Mouse (Mus musculus) layer of hippocampus, postnatal 14 days (tissue): ENCODE data around the gene Clip1. TPM values are rescaled to one million over a fixed set of nuclear protein-coding genes. Genes with fewer than 3 reads are reported as not detected.
"Not testable (repeated sequence)": the region's sequence is repeated elsewhere in the genome, so short reads cannot be mapped to it uniquely, and the experiment has no call there.

Source experiments
- DNase-seq, 2 experiments: peaks; one replicate each; pipeline ENCODE4 v3.0.0; 2021 to 2022; ENCODE audit warnings: low spot score in 2 of 2, mixed read lengths in 1 of 2
- long read RNA-seq, 2 experiments: library from polyadenylated mRNA; stranded (forward); transcript quantifications; one replicate each; pipeline ENCODE4 v2.0.0; 2021
- total RNA-seq, 2 experiments: library from RNA; stranded (reverse); gene quantifications; 2 replicates each; pipeline ENCODE4 v1.2.3; 2021

Gene Clip1
- total RNA-seq, result 100 to 1,000 TPM; 112 to 122 TPM
- long read RNA-seq, experiment 1, full-length matches to known transcripts, result 4 of 9 reads
- long read RNA-seq, experiment 1, partial matches to known transcripts, result 3 of 9 reads
- long read RNA-seq, experiment 1, other reads (novel, unspliced or antisense), result 2 of 9 reads
- long read RNA-seq, experiment 2, full-length matches to known transcripts, result 6 of 20 reads
- long read RNA-seq, experiment 2, partial matches to known transcripts, result 2 of 20 reads
- long read RNA-seq, experiment 2, other reads (novel, unspliced or antisense), result 12 of 20 reads

DNA sequence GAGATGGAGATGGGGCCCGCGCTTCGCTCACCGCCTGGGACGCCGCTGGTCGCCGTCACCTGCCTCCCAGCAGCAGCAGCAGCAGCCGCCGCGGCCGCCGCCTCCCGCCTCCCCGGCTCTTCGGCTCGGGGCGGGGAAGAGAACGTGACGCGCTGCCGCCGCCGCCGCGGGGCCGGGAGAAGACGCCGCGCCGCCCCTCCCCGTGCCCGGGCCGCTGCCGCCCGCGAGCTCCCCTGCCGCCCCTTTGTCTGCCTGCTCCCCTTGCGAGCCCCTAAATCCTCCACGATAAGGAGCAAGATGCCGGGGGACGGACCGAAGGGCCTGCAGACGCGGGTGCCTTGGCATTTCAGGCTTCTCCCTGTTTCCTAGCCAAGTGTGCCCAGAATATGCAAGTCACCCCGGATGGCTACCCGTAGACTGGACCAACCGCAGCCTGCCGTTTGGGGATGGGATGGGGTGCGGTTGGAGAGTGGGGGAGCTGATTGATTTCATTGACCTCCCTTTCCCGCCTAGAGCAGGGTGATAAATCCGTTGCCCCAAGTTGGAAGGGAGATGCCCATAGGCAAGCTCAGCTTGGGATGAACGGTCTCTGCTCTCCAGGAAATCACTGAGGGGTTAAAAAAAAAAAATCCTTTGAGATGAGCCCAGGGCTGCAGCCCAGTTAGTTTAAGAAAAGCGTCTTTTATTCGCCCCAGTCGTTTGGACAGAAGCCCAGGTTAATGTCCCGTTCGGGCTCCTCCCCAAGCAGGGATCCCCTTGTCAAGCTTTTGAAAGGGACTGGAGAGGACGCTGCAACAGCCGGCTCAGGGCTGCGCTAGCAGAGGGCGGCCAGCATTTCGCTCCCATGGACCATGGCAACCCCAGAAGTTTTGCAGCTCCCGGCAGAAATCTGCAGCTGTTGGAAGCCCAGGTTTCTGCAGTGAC, at the start of gene Clip1:
Clip1 (minus strand) TSS at position 398 of the 924 bp plus-strand sequence.
- peak; percentile 69 to 71 for DNase-seq

DNA sequence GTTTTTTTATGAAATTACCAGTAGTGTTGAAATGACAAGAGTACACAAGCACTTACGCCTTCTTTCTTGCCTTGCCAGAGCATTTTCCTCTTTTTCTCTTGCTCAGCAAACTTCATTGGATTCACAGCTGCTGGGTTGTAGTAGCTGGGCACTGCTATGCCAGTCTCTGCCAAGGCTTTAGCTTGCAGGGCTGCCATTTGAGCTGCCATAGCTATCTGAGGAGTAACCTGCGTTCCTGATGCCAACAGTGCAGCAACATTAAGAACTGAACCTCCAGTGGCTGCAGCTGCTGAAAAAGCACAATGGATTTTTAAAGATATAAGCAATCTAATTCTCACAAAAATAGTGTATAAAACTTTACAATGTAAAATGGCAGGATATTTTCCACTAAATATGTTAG, 46.6 kb upstream of the Clip1 start:
- DNase-seq, result no peak

- not testable (repeated sequence) for DNase-seq
Observed at GRCm38 (mm10) chr5:123723816-123724215, 39.4 kb upstream of the Clip1 start.

- DNase-seq, result peak; percentile 94 to 98
Observed at GRCm38 (mm10) chr5:123720328-123721311, 36.2 kb upstream of the Clip1 start, which contains the start of gene Zcchc8. Gene Zcchc8 (minus strand): TSS chr5:123721100.

- no peak for DNase-seq
Observed at GRCm38 (mm10) chr5:123714622-123715021, 30.2 kb upstream of the Clip1 start.

GRCm38 (mm10) chr5:123713782-123714181, 29.4 kb upstream of the Clip1 start:
- no peak for DNase-seq

- DNase-seq, result no peak
Observed at GRCm38 (mm10) chr5:123709571-123709970, 25.2 kb upstream of the Clip1 start.

DNA sequence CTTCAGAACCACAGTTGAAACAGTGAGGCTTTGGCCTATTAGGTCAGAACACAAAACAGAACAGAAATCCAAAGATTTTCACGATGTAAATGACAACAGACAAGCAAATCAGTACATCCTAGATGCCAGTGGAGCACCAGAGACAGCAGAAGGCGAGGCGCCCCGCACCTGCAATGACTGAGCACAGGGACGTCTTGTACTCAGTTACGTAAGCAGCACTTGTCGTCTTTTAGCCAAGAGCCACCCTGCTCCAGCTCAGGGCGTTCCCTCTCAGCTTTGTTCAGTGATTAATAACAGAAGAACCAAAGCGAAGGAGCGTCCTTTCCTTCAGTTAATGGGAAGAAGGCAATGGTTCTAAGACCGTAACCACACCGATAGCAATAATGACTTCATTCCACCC, 24.2 kb upstream of the Clip1 start:
- peak in 1 of 2 experiments; percentile 27 for DNase-seq

- peak; percentile 26 to 47 for DNase-seq
Observed at GRCm38 (mm10) chr5:123700625-123701024, 16.2 kb upstream of the Clip1 start.

DNA sequence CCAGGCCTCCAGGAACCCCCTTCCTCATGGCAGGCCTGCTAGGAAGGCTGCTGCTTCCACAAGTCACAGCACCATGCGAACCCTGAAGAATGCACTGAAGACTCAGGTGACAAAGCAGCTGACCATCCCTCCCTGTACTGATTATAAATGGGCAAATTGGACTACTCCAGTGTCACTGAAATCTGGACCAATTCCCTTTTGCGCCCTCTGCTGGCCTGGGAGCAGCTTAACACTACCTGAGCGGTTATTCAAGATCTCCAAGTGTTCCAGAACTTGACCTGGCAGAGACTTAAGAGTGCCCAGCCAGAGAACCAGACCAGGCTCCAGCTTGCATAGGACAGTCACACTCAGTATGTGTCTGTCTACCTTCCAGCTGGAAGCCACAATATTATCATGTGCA, 14.8 kb upstream of the Clip1 start:
- DNase-seq, result peak; percentile 42 to 77

DNA sequence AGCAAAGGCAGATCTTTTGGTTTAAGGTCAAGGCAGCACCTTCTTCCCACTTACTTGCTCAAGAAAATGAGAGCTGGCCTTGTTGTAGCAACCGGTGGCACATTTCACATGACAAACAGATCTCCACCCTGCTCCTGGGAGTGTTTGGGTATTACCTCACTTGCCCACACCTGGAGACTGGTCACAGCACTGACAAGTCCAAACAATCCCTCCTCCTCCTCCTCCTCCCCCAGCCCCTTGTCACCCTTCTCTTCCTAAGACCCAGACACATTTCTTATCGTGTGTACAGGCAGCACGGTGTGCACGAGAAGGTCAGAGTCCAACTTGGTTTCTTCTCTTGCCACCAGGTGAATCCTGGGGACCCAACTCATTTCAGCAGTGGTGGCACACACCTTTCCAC, 12.5 kb upstream of the Clip1 start:
- no peak for DNase-seq

DNA sequence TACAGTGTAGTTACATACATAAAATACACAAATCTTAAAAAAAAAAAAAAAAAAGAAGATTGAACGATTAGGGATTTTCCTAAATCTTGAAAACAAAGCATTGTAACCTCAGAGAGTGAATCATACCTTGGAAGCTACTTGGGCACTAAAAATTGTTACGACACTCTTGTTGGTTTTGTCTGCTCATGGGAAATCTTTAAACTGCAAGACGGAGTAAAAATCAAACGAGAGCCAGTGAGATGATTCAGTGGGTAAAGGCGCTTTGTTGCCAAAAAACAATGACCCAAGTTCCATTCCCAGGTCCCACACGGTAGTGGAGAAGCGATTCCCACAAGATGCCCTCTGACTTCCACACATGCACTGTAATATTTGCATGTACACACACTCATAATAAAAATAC, 11.8 kb upstream of the Clip1 start:
- DNase-seq, result no peak

GRCm38 (mm10) chr5:123694468-123694867, 10.1 kb upstream of the Clip1 start:
- DNase-seq, result no peak

DNA sequence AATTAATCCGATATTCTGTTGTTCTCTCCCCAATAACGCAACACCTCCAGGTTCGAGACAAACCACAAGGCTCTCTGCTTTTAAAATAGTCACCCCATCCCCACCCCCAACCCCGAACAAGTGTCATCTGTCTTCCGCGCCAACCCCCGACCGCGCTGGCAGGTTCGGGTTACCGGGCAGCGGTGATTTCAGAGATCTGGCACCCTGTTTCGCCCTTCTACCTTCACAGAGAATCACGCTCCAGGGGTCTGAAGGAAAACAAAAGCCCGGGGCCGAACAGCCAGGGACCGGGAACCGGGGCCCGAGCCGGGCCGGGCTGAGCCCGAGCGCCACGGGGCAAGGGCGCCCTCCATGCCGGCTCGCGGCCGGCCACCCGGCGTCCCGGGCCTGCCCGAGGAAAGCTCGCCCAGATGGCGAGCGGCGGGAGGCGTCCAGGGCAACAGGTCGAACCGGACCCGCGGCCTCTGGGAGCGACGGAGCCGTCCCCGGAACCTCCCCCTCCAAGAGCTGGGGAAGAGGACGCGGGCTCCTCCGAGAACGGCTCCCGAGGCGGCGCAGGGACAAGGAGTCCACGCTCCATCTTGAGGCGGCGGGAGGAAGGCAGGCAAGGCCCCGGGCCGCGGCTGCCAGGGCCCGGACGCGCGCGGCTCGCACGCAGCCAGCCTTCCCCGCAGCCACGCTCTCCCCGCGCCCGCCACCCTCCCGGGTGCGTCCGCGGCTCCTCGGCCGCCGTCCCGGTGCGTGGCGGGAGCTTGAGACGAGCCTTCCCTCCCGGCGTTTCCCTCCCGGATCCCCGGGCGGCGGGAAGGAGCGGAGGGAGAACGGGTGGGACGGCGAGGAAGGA, 819 bp downstream of the Clip1 start:
- DNase-seq, result peak; percentile 33 to 63

GRCm38 (mm10) chr5:123683043-123683376, 1.4 kb downstream of the Clip1 start:
- peak in 1 of 2 experiments; percentile 42 for DNase-seq

GRCm38 (mm10) chr5:123682372-123682771, 2.0 kb downstream of the Clip1 start:
- DNase-seq, result no peak

DNA sequence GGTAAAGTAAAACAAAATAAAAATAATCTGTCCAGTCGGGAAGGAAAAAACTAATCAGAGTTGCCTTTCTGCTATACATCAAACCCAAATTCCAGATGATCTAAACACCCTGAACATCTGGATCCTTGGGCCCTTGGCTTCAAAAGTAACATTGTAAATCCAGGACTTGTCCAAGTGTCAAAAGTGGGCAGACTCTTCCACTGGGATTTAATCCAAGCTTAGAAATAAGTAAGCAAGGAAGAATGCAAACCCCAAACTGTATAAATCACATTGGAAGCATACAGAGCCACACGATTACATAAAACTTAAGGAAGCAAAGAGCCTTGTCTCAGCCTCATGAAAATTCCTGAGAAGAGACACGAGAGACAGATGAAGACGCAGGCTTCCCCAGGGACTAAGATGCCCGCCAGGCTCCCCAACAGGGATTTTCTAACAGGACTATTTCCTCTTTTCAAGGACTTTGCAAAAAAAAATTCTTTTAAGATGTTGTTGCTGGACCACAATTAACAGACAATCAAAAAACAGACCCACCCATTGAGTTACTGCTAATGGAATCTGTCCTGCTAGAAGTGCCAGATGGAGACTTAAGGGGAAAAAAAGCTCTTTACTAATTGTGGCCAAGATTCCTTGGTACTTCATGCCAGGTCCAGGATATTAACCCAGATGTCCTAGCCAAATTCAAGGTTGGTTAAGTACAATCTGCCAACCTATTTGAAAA, 4.7 kb downstream of the Clip1 start:
- DNase-seq, result peak in 1 of 2 experiments; percentile 29

DNA sequence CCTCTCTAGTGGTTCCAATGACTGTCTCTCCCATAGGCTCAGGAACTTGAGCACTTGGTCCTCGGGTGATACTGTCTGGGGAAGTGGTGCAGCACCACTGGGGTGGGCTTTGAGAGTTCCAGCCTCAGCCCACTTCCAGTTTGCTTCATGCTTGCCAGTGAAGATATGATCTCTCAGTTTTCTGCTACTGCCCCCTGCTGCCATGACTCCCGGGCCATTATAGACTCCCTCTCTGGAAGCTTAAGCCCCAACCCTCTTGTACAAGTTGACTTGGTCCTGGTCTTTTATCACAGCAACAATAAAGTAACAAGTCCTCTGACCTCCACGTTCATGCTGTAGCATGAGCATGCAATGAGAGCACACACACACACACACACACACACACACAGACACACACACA, 5.3 kb downstream of the Clip1 start:
- DNase-seq, result no peak

DNA sequence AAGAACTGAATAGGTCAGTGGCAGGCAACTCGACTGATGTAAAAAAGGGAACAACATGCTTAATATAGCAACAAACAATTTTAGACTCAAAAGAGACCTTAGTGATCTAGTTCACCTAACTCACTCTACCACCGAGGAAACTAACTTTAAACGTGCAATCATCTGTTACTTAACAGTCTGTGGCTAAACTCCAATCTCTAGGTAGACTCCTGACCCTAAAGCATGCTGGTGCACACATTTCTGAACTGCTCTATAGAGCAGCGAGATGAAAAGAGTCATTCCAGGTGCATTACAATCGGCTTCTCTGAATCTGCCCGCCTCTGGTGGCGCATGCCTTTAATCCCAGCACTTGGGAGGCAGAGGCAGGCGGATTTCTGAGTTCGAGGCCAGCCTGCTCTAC, 8.7 kb downstream of the Clip1 start:
- DNase-seq, result no peak
